In the genomic region with DNA sequence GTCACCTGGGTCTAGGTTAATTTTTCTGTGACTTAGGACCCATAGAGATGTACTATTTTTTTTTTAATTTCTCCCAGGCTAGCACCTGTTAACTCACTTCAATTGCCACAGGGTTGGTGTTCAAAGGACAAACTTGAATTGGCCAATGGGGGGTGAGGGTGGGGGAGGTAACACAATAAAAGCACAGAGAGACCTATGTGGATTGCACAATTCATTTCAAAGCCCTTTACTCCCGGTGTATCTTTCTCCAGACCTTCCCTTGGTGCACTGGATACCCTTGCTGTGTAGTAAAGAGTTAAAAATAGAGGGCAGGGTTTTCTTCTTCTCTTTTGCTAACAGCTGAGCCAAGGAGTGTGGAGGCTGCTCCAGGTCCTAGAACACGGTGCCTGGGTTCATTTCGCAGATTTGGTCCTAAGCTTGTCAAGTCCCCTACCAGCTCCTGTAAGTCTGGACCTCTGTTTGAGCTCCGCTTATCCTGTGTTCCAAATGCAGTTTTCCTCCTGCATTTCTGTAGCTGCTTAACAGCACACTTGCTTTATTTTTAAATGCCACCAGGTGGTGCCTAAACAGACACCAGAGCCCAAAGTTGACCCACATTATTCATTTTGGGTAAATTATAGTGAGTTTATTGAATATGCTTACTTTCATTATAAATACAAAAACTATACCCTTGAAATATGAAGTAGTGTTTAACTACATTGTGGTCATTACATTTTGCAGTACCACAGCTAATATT, we compare ENCODE assay signal across 10 mouse cellular contexts. TPM values are rescaled to one million over a fixed set of nuclear protein-coding genes. Genes with fewer than 3 reads are reported as not detected.
DNase-seq lines count a peak whose midpoint lies in the region; ATAC-seq lines count a peak whose summit lies in the region.
"Had no signal": no experiment of that assay in that cellular context is flagged by ENCODE, and none has a peak within 500 bp of the region (broad histone marks: within the 10 kb centered on the region; RNA-seq: fewer than 3 reads in every experiment).

No protein-coding gene starts in this region.

- H3K4me2 ChIP-seq in intestine, embryonic 15.5 days (replicated peaks) = no peak overlapping the region

- no peaks in the 10 kb centered on the region for H3K27me3 ChIP-seq in intestine, embryonic 15.5 days (replicated peaks)

- ATAC-seq in intestine, embryonic 15.5 days = peak; percentile 77

- H3K9ac ChIP-seq in intestine, embryonic 15.5 days = no peak overlapping the region

- H3K27ac ChIP-seq in intestine, embryonic 15.5 days = no peak overlapping the region
- H3K27ac ChIP-seq: forebrain, embryonic 10.5 days had no signal

- peak; percentile 41 for DNase-seq in kidney, adult 9 months
- DNase-seq in kidney, adult 18-20 months = no peak
- peak; percentile 33 for DNase-seq in thymus, postnatal 0 days (ENCODE audit: low spot score)
- no peak for DNase-seq in thymus, postnatal 36 days
- no peak for DNase-seq in right cerebral cortex, postnatal 10 days (ENCODE audit: low spot score in 2 of 2)
- no peak for DNase-seq in T-cell, adult 2 months (ENCODE audit: low spot score)
- DNase-seq: gastrocnemius, postnatal 25 days; kidney, postnatal 14 days had no signal

- no peaks in the 10 kb centered on the region; the same call in 1 of the 2 replicates for H3K4me1 ChIP-seq in intestine, embryonic 15.5 days (replicated peaks)

- 60% methylated on average over 4 of the region's 4 CpGs for WGBS in intestine, embryonic 15.5 days

- no peak overlapping the region for H3K4me3 ChIP-seq in intestine, embryonic 15.5 days (replicated peaks)
- H3K4me3 ChIP-seq: forebrain, embryonic 10.5 days had no signal

- no peaks in the 10 kb centered on the region for H3K9me3 ChIP-seq in intestine, embryonic 15.5 days
- H3K9me3 ChIP-seq: forebrain, embryonic 10.5 days had no signal

- H3K36me3 ChIP-seq in intestine, embryonic 15.5 days = no peaks in the 10 kb centered on the region
- H3K36me3 ChIP-seq: forebrain, embryonic 10.5 days had no signal

RNA-seq across cellular contexts. Expression of a gene that starts 38.9 kb away (rescaled TPM):
- polyA plus RNA-seq in thymus, postnatal 0 days (2015; fragmentation: Nextera tagmentation; extraction: Ambion mirVana) = 11.9 and 13.8 TPM in 2 replicates
- polyA plus RNA-seq in intestine, embryonic 15.5 days (2015; fragmentation: Nextera tagmentation; extraction: Ambion mirVana) = 37.9 and 40.5 TPM in 2 replicates

Comparison
In these comparisons a context has a peak if more than half of its experiments do, and no peak if none do; other contexts are left out.
1. DNase-seq: peak in kidney, adult 9 months (single experiment) and thymus, postnatal 0 days (single experiment); none in kidney, adult 18-20 months (single experiment), thymus, postnatal 36 days (0 of 2), right cerebral cortex, postnatal 10 days (0 of 2) and T-cell, adult 2 months (single experiment).